Mouse (Mus musculus): Measurements from ENCODE around the gene Tbl1x.

- TF ChIP-seq CTCF (conservative IDR thresholded peaks at IDR 0.05 in 1 of 2, IDR thresholded peaks at IDR 0.05 in 1 of 2; ENCODE audit: low read depth in 2 of 2, low read length in 2 of 2) (no peak), EP300 (IDR thresholded peaks at IDR 0.05; ENCODE audit: low read length) (no peak), ZKSCAN1 (IDR thresholded peaks at IDR 0.05; ENCODE audit: borderline replicate concordance, low read depth, low read length) (no peak), ZNF384 (IDR thresholded peaks at IDR 0.05; ENCODE audit: low read depth, low read length) (no peak), JUN (IDR thresholded peaks at IDR 0.05; ENCODE audit: insufficient read depth, low read depth, low read length) (no peak), MEF2A (IDR thresholded peaks at IDR 0.05; ENCODE audit: borderline replicate concordance, low read depth, low read length) (no peak)
Observed at GRCm38 (mm10) chrX:77615735-77616293, 105.0 kb downstream of the Tbl1x start.
